Mouse (Mus musculus) thymus, adult 2 months (tissue): ENCODE measurements at regions not wholly inside any gene's neighbourhood (a gene's known extent, or its start where the extent isn't known, plus 50 kb on each side); places are given as distances from the start of the nearest gene placed in this dataset.

Experiments used
- DNase-seq: peaks from one replicate; pipeline ENCODE4 v3.0.0; 2021
- H3K27ac ChIP-seq: fragments of 200-500 bp; 2 replicates; pipeline ENCODE4 v1.5.1; 2012; ENCODE audit warnings: low read length, control low read depth; ENCODE audit not compliant: control insufficient read depth, insufficient read depth
- H3K27me3 ChIP-seq: fragments of 200-500 bp; 2 replicates; pipeline ENCODE4 v1.6.1; 2012; ENCODE audit warnings: mild to moderate bottlenecking, low read length, moderate library complexity, mixed read lengths; ENCODE audit not compliant: control insufficient read depth, insufficient read depth
- H3K36me3 ChIP-seq: fragments of 200-500 bp; 2 replicates; pipeline ENCODE4 v1.6.1; 2012; ENCODE audit warnings: mild to moderate bottlenecking, low read length, moderate library complexity; ENCODE audit not compliant: control insufficient read depth, insufficient read depth
- H3K4me1 ChIP-seq: fragments of 200-500 bp; replicated peaks from 2 replicates; pipeline ENCODE4 v1.6.1; 2012; ENCODE audit warnings: low read length; ENCODE audit not compliant: control insufficient read depth, insufficient read depth
- H3K4me3 ChIP-seq: fragments of 200-500 bp; 2 replicates; pipeline ENCODE4 v1.5.1; 2012; ENCODE audit warnings: mild to moderate bottlenecking, low read length, control low read depth, moderate library complexity; ENCODE audit not compliant: control insufficient read depth, insufficient read depth
- CTCF ChIP-seq: fragments of 200-500 bp; IDR thresholded peaks from 2 replicates; pipeline ENCODE4 v1.5.1; 2012; ENCODE audit warnings: mild to moderate bottlenecking, control low read depth, low read length, moderate library complexity, borderline replicate concordance; ENCODE audit not compliant: control insufficient read depth, poor library complexity, insufficient read depth; ENCODE audit errors: extremely low read depth
- POLR2A ChIP-seq: fragments of 200-500 bp; IDR thresholded peaks from 2 replicates; pipeline ENCODE4 v1.6.1; 2012; ENCODE audit warnings: mild to moderate bottlenecking, low read length, control low read depth, moderate library complexity; ENCODE audit not compliant: control insufficient read depth, poor library complexity, insufficient read depth; ENCODE audit errors: extremely low read depth
- WGBS: fragments of 180-500 bp; shearing (Covaris S2); methylation state at CpG from one replicate; pipeline ENCODE4 v1.1.7; 2018; 5-methylcytosine and 5-hydroxymethylcytosine counted together

DNA sequence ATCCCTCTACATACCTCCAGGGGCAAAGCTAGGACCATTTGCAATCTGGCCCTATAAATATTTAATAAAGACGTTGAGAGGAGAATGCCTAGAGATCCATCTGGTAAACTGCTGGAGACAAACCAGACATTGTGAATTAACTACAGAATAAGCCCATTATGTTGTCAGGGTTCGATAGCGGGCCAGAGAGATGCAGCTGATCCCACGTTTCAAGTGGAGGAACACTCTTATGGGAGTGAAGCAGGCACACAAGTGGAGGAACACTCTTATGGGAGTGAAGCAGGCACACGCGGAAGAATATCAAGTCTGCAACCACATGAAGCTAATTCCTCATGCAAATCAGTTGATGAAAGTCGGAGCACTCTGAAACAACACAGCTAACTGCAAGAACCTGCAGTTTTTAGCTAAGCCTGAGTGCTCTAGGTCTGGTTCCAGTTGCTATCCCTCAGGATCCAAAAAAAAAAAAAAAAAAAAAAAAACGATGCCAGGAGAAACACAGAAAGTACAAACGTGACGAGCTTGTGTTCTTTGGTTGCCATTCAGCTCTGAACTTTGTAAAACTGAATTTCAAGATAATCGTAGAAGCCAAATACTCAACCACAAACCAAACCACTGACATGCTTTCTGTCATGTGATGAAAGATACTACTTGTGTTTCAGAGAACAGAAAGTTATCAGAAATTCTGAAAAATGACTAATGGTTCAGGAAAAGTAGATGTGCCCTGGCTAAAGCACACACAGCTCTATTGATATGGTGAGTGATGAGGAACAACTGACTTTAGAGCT, 684.6 kb upstream of the Cited2 start:
- no peak overlapping the region for H3K4me3 ChIP-seq
- WGBS = 62% methylated on average over 11 of the region's 11 CpGs
- H3K36me3 ChIP-seq = no peaks in the 10 kb centered on the region
- no peaks in the 10 kb centered on the region for H3K27me3 ChIP-seq
- TF ChIP-seq POLR2A (no peak), CTCF (no peak)
- no peak overlapping the region for H3K27ac ChIP-seq
- no peaks in the 10 kb centered on the region for H3K4me1 ChIP-seq
- no peak for DNase-seq

- no peak overlapping the region for H3K27ac ChIP-seq
- H3K4me1 ChIP-seq = no peaks in the 10 kb centered on the region
- H3K4me3 ChIP-seq = no peak overlapping the region
- no peak for DNase-seq
- no peak for TF ChIP-seq CTCF
- no peak for TF ChIP-seq POLR2A
- 97% methylated on average over 1 of the region's 1 CpGs for WGBS
- H3K36me3 ChIP-seq = no peaks in the 10 kb centered on the region
- H3K27me3 ChIP-seq = no peaks in the 10 kb centered on the region
These were observed 680.9 kb upstream of the Cited2 start for GRCm38 (mm10) chr10:17042090-17042489.

- H3K4me3 ChIP-seq = no peak overlapping the region
- no peak for DNase-seq
- H3K27me3 ChIP-seq = no peaks in the 10 kb centered on the region
- 86% methylated on average over 3 of the region's 3 CpGs for WGBS
- H3K27ac ChIP-seq = no peak overlapping the region
- H3K4me1 ChIP-seq = no peaks in the 10 kb centered on the region
- H3K36me3 ChIP-seq = no peaks in the 10 kb centered on the region
- no peak for TF ChIP-seq CTCF
- TF ChIP-seq POLR2A = no peak
These were observed 680.0 kb upstream of the Cited2 start for GRCm38 (mm10) chr10:17042973-17043372.

- Histone ChIP-seq H3K27ac (no peak overlapping the region), H3K4me3 (no peak overlapping the region), H3K4me1 (no peaks in the 10 kb centered on the region), H3K36me3 (no peaks in the 10 kb centered on the region), H3K27me3 (no peaks in the 10 kb centered on the region)
- TF ChIP-seq POLR2A (no peak), CTCF (no peak)
- 91% methylated on average over 5 of the region's 5 CpGs for WGBS
- no peak for DNase-seq
These were observed 676.3 kb upstream of the Cited2 start for GRCm38 (mm10) chr10:17046765-17047164.

DNA sequence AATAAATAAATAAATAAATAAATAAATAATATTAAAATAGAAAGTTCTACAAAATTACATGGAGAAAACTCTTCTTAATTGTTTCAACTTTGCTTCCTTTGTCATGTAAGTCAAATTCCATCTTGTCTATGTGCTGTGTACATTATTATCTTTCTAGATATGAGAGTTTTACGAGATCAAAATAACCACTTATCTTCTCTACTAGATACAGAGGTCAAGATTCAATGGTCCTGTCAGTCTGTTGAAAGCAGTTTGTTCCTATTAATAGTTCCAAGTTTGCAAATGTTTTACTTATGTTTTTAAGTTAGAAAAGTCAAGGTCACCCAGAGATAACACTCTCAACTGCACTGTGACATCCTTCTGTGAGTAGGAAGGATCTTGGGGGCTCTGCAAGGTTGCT, 650.1 kb upstream of the Cited2 start:
- 100% methylated on average over 1 of the region's 1 CpGs for WGBS
- no peaks in the 10 kb centered on the region for H3K4me1 ChIP-seq
- no peak overlapping the region for H3K27ac ChIP-seq
- no peak for DNase-seq
- H3K36me3 ChIP-seq = no peaks in the 10 kb centered on the region
- no peaks in the 10 kb centered on the region for H3K27me3 ChIP-seq
- no peak overlapping the region for H3K4me3 ChIP-seq
- no peak for TF ChIP-seq CTCF

- 83% methylated on average over 1 of the region's 1 CpGs for WGBS
- no peak overlapping the region for H3K27ac ChIP-seq
These were observed 649.0 kb upstream of the Cited2 start for GRCm38 (mm10) chr10:17074013-17074401.

More at GRCm38 (mm10) chr10:17074013-17074401, 649.0 kb upstream of the Cited2 start:
- no peak overlapping the region for H3K4me3 ChIP-seq
- no peaks in the 10 kb centered on the region for H3K4me1 ChIP-seq
- no peak for DNase-seq
- H3K36me3 ChIP-seq = no peaks in the 10 kb centered on the region
- TF ChIP-seq POLR2A (no peak), CTCF (no peak)
- H3K27me3 ChIP-seq = no peaks in the 10 kb centered on the region
